Mouse (Mus musculus) MEL (cell line): ENCODE data around the gene Polr2c. TPM values are rescaled to one million over a fixed set of nuclear protein-coding genes. Genes with fewer than 3 reads are reported as not detected.

ENCODE experiments used
- DNase-seq: peaks from one replicate; pipeline ENCODE4 v3.0.0; 2011; ENCODE audit warnings: low read depth, low spot score
- H3K27ac ChIP-seq: 2 replicates; pipeline ENCODE4 v1.5.1; 2012; ENCODE audit warnings: low read depth, mild to moderate bottlenecking, control low read depth, low read length, moderate library complexity; ENCODE audit not compliant: control insufficient read depth
- H3K27me3 ChIP-seq, 2 experiments: fragments of 150-350 bp in 1 of 2; sonication (generic) in 1 of 2; 2 replicates each; pipeline ENCODE4 v1.6.1; 2012; ENCODE audit warnings: low read length in 2 of 2, mild to moderate bottlenecking in 2 of 2, improper control_type of control experiment in 1 of 2, moderate library complexity in 1 of 2; ENCODE audit not compliant: insufficient read depth in 2 of 2, control insufficient read depth in 1 of 2
- H3K36me3 ChIP-seq, 2 experiments: 2 replicates each; pipeline ENCODE4 v1.6.1; 2012 to 2014; ENCODE audit warnings: low read length in 2 of 2, improper control_type of control experiment in 1 of 2, inconsistent platforms in 1 of 2, mild to moderate bottlenecking in 1 of 2; ENCODE audit not compliant: insufficient read depth in 2 of 2, control insufficient read depth in 1 of 2
- H3K4me1 ChIP-seq, 2 experiments: fragments of 150-350 bp in 1 of 2; sonication (generic) in 1 of 2; 2 replicates each; pipeline ENCODE4 v1.6.1; 2012; ENCODE audit warnings: low read length in 2 of 2, improper control_type of control experiment in 1 of 2, mild to moderate bottlenecking in 1 of 2; ENCODE audit not compliant: insufficient read depth in 2 of 2, control insufficient read depth in 1 of 2
- H3K4me3 ChIP-seq, 2 experiments: fragments of 150-350 bp in 1 of 2; sonication (generic) in 1 of 2; 2 replicates each; pipeline ENCODE4 v1.5.1; 2012; ENCODE audit warnings: low read depth in 2 of 2, low read length in 2 of 2, mild to moderate bottlenecking in 2 of 2, moderate library complexity in 2 of 2, control low read depth in 1 of 2, improper control_type of control experiment in 1 of 2; ENCODE audit not compliant: control insufficient read depth in 1 of 2, insufficient read depth in 1 of 2
- H3K79me2 ChIP-seq: 2 replicates; pipeline ENCODE4 v1.6.1; 2012; ENCODE audit warnings: mild to moderate bottlenecking, low read length, moderate library complexity; ENCODE audit not compliant: control insufficient read depth, poor library complexity, insufficient read depth
- H3K9ac ChIP-seq: 2 replicates; pipeline ENCODE4 v1.6.1; 2012; ENCODE audit warnings: low read depth, mild to moderate bottlenecking, control low read depth, low read length, moderate library complexity; ENCODE audit not compliant: control insufficient read depth, poor library complexity, severe bottlenecking
- H3K9me3 ChIP-seq: fragments of 150-350 bp; sonication (generic); replicated peaks from 2 replicates; pipeline ENCODE4 v1.6.1; 2012; ENCODE audit warnings: mild to moderate bottlenecking, low read length, improper control_type of control experiment, moderate library complexity; ENCODE audit not compliant: insufficient read depth
- BHLHE40 ChIP-seq: IDR thresholded peaks from 2 replicates; pipeline ENCODE4 v1.6.1; 2012; ENCODE audit warnings: low read depth, mild to moderate bottlenecking, inconsistent platforms, low read length, improper control_type of control experiment, borderline replicate concordance
- CTCF ChIP-seq, 3 experiments: IDR thresholded peaks in 2 of 3; conservative IDR thresholded peaks in 1 of 3; 2 replicates each; pipeline ENCODE4 v1.5.1; 2011 to 2012; ENCODE audit warnings: low read length in 3 of 3, low read depth in 2 of 3, mild to moderate bottlenecking in 2 of 3, improper control_type of control experiment in 1 of 3, inconsistent platforms in 1 of 3, mixed read lengths in 1 of 3, moderate library complexity in 1 of 3; ENCODE audit not compliant: control insufficient read depth in 1 of 3, insufficient read depth in 1 of 3, poor library complexity in 1 of 3, severe bottlenecking in 1 of 3
- GATA1 ChIP-seq: IDR thresholded peaks from 2 replicates; pipeline ENCODE4 v1.6.1; 2011; ENCODE audit warnings: low read depth, low read length, improper control_type of control experiment
- HCFC1 ChIP-seq: IDR thresholded peaks from 2 replicates; pipeline ENCODE4 v1.6.1; 2012; ENCODE audit warnings: low read depth, mild to moderate bottlenecking, inconsistent platforms, low read length, improper control_type of control experiment, moderate library complexity
- KAT2A ChIP-seq: conservative IDR thresholded peaks from 2 replicates; pipeline ENCODE4 v1.6.1; 2012; ENCODE audit warnings: low read depth, low read length, improper control_type of control experiment, inconsistent platforms
- MAX ChIP-seq: IDR thresholded peaks from 2 replicates; pipeline ENCODE4 v1.6.1; 2011; ENCODE audit warnings: low read length, improper control_type of control experiment
- MAZ ChIP-seq: IDR thresholded peaks from 2 replicates; pipeline ENCODE4 v1.6.1; 2012; ENCODE audit warnings: low read depth, mild to moderate bottlenecking, inconsistent platforms, low read length, improper control_type of control experiment
- MEF2A ChIP-seq: IDR thresholded peaks from 2 replicates; pipeline ENCODE4 v1.6.1; 2014; ENCODE audit warnings: low read depth, mild to moderate bottlenecking, inconsistent platforms, low read length, improper control_type of control experiment; ENCODE audit not compliant: poor library complexity, insufficient replicate concordance, severe bottlenecking; ENCODE audit errors: extremely low read depth
- MXI1 ChIP-seq: IDR thresholded peaks from 2 replicates; pipeline ENCODE4 v1.6.1; 2011; ENCODE audit warnings: mild to moderate bottlenecking, low read depth, low read length, improper control_type of control experiment
- NRF1 ChIP-seq: IDR thresholded peaks from 2 replicates; pipeline ENCODE4 v1.6.1; 2014; ENCODE audit warnings: low read depth, mild to moderate bottlenecking, inconsistent platforms, low read length, improper control_type of control experiment, moderate library complexity; ENCODE audit not compliant: poor library complexity, insufficient read depth, severe bottlenecking
- POLR2A ChIP-seq, 2 experiments: IDR thresholded peaks; 2 replicates each; pipeline ENCODE4 v1.6.1; 2011 to 2012; ENCODE audit warnings: low read length in 2 of 2, mild to moderate bottlenecking in 2 of 2, control low read depth in 1 of 2, improper control_type of control experiment in 1 of 2, low read depth in 1 of 2, moderate library complexity in 1 of 2; ENCODE audit not compliant: control insufficient read depth in 1 of 2, insufficient read depth in 1 of 2, poor library complexity in 1 of 2
- POLR2AphosphoS2 ChIP-seq: IDR thresholded peaks from 2 replicates; pipeline ENCODE4 v1.6.1; 2011; ENCODE audit warnings: low read length, improper control_type of control experiment
- POLR2AphosphoS5 ChIP-seq: IDR thresholded peaks from 2 replicates; pipeline ENCODE4 v1.6.1; 2012; ENCODE audit warnings: low read depth, borderline replicate concordance, mild to moderate bottlenecking, inconsistent platforms, low read length, moderate library complexity, mixed read lengths
- RAD21 ChIP-seq: IDR thresholded peaks from 2 replicates; pipeline ENCODE4 v1.6.1; 2011; ENCODE audit warnings: mild to moderate bottlenecking, low read depth, low read length, improper control_type of control experiment
- SIN3A ChIP-seq: IDR thresholded peaks from 2 replicates; pipeline ENCODE4 v1.6.1; 2012; ENCODE audit warnings: low read length, improper control_type of control experiment, inconsistent platforms
- TAL1 ChIP-seq: IDR thresholded peaks from 2 replicates; pipeline ENCODE4 v1.6.1; 2012; ENCODE audit warnings: mild to moderate bottlenecking, inconsistent platforms, low read length, moderate library complexity, mixed read lengths
- TBP ChIP-seq: IDR thresholded peaks from 2 replicates; pipeline ENCODE4 v1.8.0; 2011; ENCODE audit warnings: low read depth, low read length, improper control_type of control experiment
- TCF12 ChIP-seq: IDR thresholded peaks from 2 replicates; pipeline ENCODE4 v1.6.1; 2014; ENCODE audit warnings: low read depth, mild to moderate bottlenecking, inconsistent platforms, low read length, improper control_type of control experiment, moderate library complexity
- USF2 ChIP-seq, 2 experiments: IDR thresholded peaks; 2 replicates each; pipeline ENCODE4 v1.6.1; 2011 to 2012; ENCODE audit warnings: improper control_type of control experiment in 2 of 2, low read length in 2 of 2, borderline replicate concordance in 1 of 2, inconsistent platforms in 1 of 2, low read depth in 1 of 2, mild to moderate bottlenecking in 1 of 2; ENCODE audit not compliant: insufficient read depth in 1 of 2
- ZC3H11A ChIP-seq: IDR thresholded peaks from 2 replicates; pipeline ENCODE4 v1.6.1; 2012; ENCODE audit warnings: low read depth, mild to moderate bottlenecking, inconsistent platforms, low read length, improper control_type of control experiment
- polyA plus RNA-seq, 2 experiments: library from polyadenylated mRNA; stranded (reverse) in 1 of 2; unstranded in 1 of 2; fragments of >175 nt in 1 of 2; fragments of >200 nt in 1 of 2; gene quantifications; 2 replicates each; pipeline versions ENCODE4 v1.2.1 to v1.2.4; 2012; ENCODE audit warnings: low replicate concordance in 2 of 2, low read depth in 1 of 2; ENCODE audit not compliant: insufficient read length in 2 of 2, insufficient read depth in 1 of 2, missing spikeins in 1 of 2
- total RNA-seq: library from RNA; depleted of rRNA; stranded (reverse); fragments of 300-350 nt; gene quantifications from 2 replicates; pipeline ENCODE4 v1.2.3, GENCODE M21; 2012

Gene Polr2c
- total and polyA plus RNA-seq, 3 experiments, result 92.5 to 181 (median 151) TPM

DNA sequence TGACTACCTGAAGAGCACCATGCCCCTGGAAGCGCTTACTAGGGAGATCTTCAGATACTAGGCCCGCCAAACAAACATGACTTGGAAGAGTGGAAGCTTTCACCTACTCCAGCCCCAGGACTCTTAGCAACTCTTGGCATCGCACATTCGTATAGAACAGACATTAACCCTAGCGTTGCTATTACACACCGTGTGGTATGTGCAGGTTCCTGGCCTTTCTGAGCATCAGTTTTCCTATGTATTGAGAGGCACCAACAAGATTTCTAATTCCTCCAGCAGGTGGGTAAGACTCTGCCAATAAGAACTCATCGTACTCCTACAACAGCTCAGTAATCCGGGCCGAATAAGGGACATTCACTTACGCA lies 59.7 kb downstream of the Polr2c start:
- Histone ChIP-seq H3K79me2 (no peaks in the 10 kb centered on the region; the same call in 1 of the 2 replicates), H3K27ac (no peak overlapping the region), H3K27me3 (peaks cover 0 to 2% of the 10 kb centered on the region in 2 experiments; a peak in 3 of 4 replicates), H3K36me3 (peaks cover 0 to 7% of the 10 kb centered on the region in 2 experiments; a peak in 2 of 4 replicates), H3K9ac (peak overlapping the region; percentile 50), H3K4me3 (peak overlapping the region; percentile 33 to 60)
- no peak for DNase-seq
- no peak for TF ChIP-seq TBP
- TF ChIP-seq GATA1, result no peak
- no peak for TF ChIP-seq MEF2A
- no peak for TF ChIP-seq SIN3A
- no peak for TF ChIP-seq RAD21
- no peak for TF ChIP-seq MAX
- TF ChIP-seq TCF12, result no peak
- no peak for TF ChIP-seq POLR2A (IDR thresholded peaks at IDR 0.05; ENCODE audit: control insufficient read depth in 1 of 2, insufficient read depth in 1 of 2, low read depth in 1 of 2, low read length in 2 of 2, poor library complexity in 1 of 2)
- no peak for TF ChIP-seq MXI1
- no peak for TF ChIP-seq POLR2AphosphoS2
- no peak for TF ChIP-seq KAT2A
- no peak for TF ChIP-seq NRF1
- no peak for TF ChIP-seq BHLHE40
- TF ChIP-seq ZC3H11A, result no peak
- no peak for TF ChIP-seq MAZ
- no peak for TF ChIP-seq USF2 (IDR thresholded peaks at IDR 0.05; ENCODE audit: borderline replicate concordance in 1 of 2, insufficient read depth in 1 of 2, low read depth in 1 of 2, low read length in 2 of 2)
- TF ChIP-seq TAL1, result no peak
- TF ChIP-seq, all 39 proteins: peak for 0
- Histone ChIP-seq H3K4me1 (peaks cover 0 to 13% of the 10 kb centered on the region in 2 experiments; a peak in 2 of 4 replicates), H3K9me3 (no peaks in the 10 kb centered on the region)

DNA sequence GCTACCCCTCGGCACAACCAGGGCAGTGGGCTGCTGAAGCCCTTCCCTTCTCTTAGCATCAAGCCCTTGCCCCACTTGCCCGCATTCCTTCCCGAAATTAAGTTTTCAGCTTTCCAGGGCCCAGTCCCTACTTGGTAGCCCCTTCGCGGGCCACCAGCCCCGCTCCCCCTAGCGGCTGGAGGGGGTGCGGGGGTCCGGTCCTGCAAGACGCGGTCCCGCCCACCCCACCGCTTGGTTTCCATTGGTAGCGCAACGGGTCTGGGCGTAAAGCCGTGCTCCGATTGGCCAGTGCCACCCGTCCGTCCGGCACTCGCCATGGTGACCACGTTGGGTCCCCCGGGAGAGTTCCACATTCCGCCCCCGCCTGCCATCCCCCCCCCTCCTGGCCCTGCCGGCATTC lies 60.1 kb downstream of the Polr2c start:
- Histone ChIP-seq H3K4me3 (peak overlapping the region; percentile 71 to 77), H3K27ac (no peak overlapping the region), H3K9me3 (no peaks in the 10 kb centered on the region), H3K79me2 (no peaks in the 10 kb centered on the region; the same call in 1 of the 2 replicates), H3K4me1 (peaks cover 0 to 16% of the 10 kb centered on the region in 2 experiments; a peak in 2 of 4 replicates), H3K36me3 (peaks cover 0 to 7% of the 10 kb centered on the region in 2 experiments; a peak in 2 of 4 replicates), H3K27me3 (peaks cover 0 to 2% of the 10 kb centered on the region in 2 experiments; a peak in 3 of 4 replicates), H3K9ac (peak overlapping the region; percentile 79)
- DNase-seq, result peak; percentile 94
- TF ChIP-seq HCFC1, result 0 out of 2 replicates have a peak, but pooled peaks have one; percentile 10
- TF ChIP-seq POLR2AphosphoS5, result no peak
- TF ChIP-seq CTCF (IDR thresholded peaks at IDR 0.05 in 2 of 3, conservative IDR thresholded peaks at IDR 0.05 in 1 of 3; ENCODE audit: control insufficient read depth in 1 of 3, insufficient read depth in 1 of 3, low read depth in 2 of 3, low read length in 3 of 3, poor library complexity in 1 of 3, severe bottlenecking in 1 of 3), result peak; percentile 53 to 74 (median 62)
- TF ChIP-seq MAZ, result peak; percentile 73; the same call in 1 of the 2 replicates
